Mouse (Mus musculus): ENCODE measurements around the gene Pepd.

Gene Pepd

DNA sequence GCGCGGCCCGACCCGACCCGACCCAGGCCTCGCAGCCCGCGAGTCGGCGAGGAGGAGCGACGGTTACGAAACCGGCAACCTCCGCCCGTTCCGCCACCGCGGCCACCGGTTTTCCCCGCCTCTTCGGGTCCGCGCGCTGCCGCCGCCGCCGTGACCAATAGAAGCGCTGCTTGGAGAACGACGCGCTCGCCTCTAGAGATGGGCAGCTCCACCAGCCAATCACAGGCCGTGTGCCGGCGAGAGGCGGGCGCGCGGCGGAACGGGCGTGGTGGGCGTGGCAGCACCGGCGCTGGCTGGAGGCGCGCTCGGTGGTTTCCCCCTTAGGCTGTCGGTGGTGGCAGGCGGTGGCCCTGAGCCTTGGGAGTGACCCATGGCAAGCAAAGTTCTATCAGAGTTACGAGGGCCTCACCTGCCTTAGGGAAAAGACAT lies 144.3 kb downstream of the Pepd start, which contains the start of gene Cebpg:
Cebpg (minus strand) TSS at position 138 of the 429 bp plus-strand sequence.
- DNase-seq (ENCODE audit: low spot score), result peak; percentile 97

DNA sequence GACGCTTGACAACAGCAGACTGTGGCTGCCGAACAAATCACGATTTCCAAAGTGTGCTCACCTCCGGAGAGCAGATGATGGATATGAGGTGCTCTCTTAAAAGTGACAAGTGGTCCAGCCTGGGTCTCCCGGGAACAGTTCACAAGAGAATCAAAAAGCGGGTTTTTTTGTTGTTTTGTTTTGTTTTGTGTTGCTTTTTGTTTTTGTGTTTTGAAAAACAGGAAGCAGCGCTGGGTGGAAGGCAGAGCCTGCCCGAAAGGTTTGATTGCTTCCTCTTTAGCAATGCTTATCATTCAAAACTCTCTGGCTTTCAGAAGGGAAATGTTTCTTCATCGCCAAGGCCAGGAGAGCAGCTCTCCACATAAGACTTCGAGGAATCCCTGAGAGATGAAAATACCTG lies 144.8 kb downstream of the Pepd start:
- DNase-seq (ENCODE audit: low spot score), result no peak

- DNase-seq (ENCODE audit: low spot score), result no peak
Measured at GRCm38 (mm10) chr7:35057569-35057968, 145.4 kb downstream of the Pepd start.

- DNase-seq (ENCODE audit: low spot score), result no peak
Measured at GRCm38 (mm10) chr7:35058329-35058728, 146.2 kb downstream of the Pepd start.

GRCm38 (mm10) chr7:35059467-35059866 lies 147.3 kb downstream of the Pepd start:
- DNase-seq (ENCODE audit: low spot score), result no peak

GRCm38 (mm10) chr7:35064286-35065258 lies 152.4 kb downstream of the Pepd start:
- DNase-seq (ENCODE audit: low spot score), result no peak

DNA sequence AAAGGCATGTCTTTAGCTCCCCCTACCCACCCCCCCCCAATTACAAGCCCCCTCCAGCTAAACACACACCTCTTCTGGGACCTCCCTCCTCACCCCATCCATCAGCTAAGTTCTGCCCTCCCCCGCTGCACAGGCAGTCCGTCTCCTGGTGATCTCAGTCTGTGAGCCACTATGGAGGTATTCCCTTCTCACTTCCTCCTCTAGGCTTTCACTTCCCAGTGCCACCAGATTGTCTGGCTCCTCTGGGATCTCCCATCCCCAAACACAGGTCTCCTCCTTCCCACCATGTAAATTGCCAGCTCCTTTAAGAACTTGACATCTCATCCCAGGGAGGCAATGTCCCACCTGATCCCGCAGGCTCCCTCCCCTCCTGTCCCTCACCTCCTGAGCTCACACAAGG lies 153.8 kb downstream of the Pepd start:
- DNase-seq (ENCODE audit: low spot score), result no peak

DNA sequence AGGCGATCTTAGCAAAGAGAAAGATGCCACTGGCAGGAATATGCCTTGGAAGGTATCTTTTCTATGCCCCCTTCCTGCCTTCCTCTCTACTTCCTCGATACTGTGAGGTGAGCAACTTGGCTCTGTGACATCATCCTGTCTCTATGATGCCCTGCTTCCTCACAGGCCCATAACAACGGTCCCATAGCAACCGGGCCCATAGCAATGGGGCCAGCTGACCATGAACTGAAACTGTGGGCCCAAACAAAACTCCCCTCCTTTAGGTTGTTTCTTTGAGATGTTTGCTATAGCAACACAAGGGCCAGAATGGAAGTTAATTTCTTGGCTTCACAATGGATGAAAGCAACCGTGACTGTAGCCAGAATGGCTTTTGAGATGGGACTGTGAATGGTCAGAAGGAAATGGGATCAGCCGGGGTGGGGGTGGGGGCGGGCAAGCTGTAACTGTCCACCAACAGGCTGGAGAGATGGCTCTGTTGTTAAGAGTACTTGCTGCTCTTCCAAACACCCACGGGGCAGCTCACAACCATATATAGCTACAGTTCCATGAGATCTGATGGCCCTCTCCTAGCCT lies 154.5 kb downstream of the Pepd start:
- DNase-seq (ENCODE audit: low spot score), result no peak

DNA sequence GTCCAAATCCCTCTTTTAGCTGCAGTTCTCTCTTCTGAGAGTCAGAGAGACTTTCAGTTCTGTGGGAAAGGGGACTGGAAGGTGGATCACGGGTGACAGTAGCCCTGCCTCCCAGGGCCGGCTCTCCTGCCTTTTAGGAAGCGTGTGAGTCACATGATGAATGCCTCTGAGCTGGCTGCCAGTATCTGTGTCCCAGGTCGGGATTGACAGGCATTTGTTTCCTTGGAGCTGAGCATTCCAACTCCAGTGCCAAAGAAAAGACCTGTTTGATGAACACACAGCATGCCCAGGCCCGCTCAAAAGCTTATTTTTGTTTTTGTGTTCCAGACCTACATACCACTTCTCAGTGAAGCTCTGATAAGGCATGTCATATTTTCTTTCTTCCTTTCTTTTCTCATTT lies 164.5 kb downstream of the Pepd start:
- DNase-seq (ENCODE audit: low spot score), result no peak

GRCm38 (mm10) chr7:35080843-35081338 lies 168.7 kb downstream of the Pepd start:
- DNase-seq (ENCODE audit: low spot score), result peak; percentile 27

DNA sequence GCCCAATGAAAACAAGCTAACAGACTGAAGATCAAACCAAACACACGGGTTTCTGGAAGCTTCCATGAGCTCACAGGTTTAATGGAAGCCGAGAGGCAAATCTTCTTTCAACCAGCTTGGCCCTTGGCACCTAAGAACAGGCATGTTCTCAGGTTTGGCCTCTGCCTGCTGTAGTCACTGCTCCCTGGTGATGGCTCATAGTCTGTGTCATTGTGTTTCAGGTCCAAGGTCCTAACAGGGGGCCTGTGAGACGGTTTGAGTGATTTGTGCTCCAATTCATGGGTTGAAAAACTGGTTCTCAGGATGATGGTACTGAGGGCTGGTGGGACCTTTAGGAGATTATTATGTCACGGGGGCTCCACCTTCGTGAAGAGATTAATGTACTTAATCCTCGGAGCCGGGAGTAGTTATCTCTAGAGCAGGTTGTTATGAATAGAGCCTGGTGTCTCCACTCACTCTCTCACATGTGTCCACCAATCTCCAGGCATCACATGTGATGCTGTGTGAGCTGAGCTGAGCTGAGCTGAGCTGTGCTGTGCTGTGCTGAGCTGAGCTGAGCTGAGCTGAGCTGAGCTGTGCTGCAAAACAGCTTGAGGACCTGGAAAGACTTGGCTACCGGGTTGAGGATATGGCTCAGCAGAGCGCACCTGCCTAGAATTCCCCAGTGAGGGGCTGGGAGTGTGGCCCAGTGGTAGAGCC lies 169.4 kb downstream of the Pepd start:
- DNase-seq (ENCODE audit: low spot score), result no peak

DNA sequence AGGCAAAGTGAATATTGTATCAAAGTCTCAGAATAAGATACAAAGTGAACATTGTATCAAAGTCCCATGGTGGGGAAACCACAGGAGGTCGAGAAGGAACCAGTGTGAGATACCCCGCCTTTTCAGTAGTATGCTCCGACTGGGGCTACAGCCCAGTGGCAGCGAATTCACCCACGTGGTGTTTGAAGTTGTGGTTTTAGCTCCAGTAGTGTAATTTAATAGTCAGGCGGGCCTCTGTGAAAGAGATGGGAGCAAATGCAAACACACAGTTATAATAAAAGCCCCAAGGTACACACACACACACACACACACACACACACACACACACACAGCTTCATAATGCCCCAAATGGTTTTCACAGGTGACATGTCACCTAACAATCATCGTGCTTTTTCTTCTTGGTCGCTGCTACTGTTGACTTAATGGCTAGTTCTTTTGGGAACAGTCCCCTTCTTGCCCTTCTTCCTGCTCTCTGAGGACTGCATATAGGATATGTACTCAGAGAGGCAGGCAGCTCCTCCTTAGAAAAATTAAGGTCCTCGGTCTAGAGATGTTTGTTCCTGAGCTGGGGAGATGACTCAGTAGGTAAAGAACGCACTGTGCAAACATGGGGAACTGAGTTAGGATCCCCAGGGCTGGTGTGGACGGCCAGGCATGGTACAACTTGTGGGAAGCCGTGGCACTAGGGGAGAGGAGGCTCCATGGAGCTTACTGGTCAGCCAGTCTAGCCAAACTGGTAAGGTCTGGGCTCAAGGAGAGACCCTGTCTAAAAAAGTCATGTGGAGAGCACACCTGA lies 172.6 kb downstream of the Pepd start:
- no peak for DNase-seq (ENCODE audit: low spot score)

DNA sequence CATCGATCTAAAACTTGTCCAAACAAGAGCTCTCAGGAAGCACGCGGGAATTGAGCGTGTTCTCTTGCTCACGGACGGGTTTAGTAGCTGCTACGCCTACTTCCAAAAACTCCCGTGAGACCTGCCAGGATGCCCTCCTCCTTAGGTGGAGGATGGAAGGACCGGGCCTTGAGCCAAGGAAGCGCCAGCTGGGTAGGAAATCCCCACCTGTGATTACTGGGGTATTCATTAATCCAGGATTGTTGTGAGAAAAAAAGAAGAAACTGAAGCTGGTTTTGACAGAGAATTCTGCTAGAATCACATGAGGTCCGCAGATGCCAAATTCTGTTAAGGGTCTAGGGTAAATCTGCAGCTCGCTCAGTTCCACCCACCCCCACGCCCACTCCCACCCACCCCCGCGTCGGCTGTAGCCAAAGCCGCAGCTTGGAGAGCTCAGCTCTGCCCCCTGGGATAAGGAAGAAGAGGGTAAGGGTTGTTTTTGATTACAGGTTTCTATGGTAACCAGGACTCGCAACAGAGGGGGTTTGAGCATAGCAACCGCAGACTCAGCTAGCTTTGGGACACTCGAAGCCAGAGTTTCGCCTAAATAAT lies 174.2 kb downstream of the Pepd start:
- peak; percentile 18 for DNase-seq (ENCODE audit: low spot score)

GRCm38 (mm10) chr7:35090550-35090949 lies 178.4 kb downstream of the Pepd start:
- no peak for DNase-seq (ENCODE audit: low spot score)

All from ovary, postnatal 14 days (tissue).